Mouse (Mus musculus) liver, adult (tissue): ENCODE measurements around the gene Napa.

Experiments used
- GATA4 ChIP-seq: IDR thresholded peaks from 2 replicates; pipeline ENCODE4 v1.6.1; 2014; ENCODE audit warnings: mild to moderate bottlenecking, low read length; ENCODE audit not compliant: insufficient replicate concordance

Gene Napa

GRCm38 (mm10) chr7:16116418-16116817 lies 18.2 kb downstream of the Napa start:
- no peak for TF ChIP-seq GATA4

GRCm38 (mm10) chr7:16117100-16117499 lies 18.8 kb downstream of the Napa start:
- no peak for TF ChIP-seq GATA4

- TF ChIP-seq GATA4, result 0 out of 2 replicates have a peak, but pooled peaks have one; percentile 21
Observed at GRCm38 (mm10) chr7:16119569-16120261, 21.5 kb downstream of the Napa start, which contains the start of gene Kptn. Kptn (plus strand) TSS chr7:16119895.

DNA sequence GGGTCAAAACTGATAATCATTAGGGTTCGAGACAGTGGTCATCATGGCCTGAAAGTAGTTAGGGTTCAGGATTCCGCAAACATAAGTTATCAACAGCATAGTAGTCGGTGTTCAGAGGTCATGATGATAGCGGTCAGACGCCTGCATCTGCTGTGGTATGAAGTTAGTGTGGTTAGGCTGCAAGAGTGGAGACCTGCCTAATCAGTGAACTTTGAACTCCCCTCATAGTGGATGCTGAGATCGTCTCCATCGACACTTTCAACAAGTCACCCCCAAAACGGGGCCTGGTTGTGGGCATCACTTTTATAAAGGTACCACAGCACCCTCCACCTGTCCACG lies 22.0 kb downstream of the Napa start:
- no peak for TF ChIP-seq GATA4

DNA sequence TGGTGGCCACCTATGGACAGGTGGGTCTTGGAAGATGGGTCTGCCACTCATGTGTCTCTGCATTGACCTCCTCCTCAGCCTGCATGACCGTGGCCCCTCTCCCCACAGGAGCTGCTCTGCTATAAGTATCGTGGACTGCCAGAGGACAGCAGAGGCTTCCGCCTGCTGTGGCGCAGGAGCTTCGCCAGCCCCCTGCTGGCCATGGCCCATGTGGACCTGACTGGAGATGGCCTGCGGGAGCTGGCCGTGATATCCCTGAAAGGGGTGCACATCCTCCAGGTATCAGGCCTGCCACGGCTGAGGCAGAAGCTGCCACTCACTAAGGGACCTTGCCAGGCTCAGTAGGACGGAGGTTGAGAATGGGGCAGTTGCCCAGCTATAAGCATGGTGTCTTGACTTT lies 27.6 kb downstream of the Napa start:
- no peak for TF ChIP-seq GATA4

- TF ChIP-seq GATA4, result no peak
Observed at GRCm38 (mm10) chr7:16128344-16128743, 30.1 kb downstream of the Napa start.

- no peak for TF ChIP-seq GATA4
Observed at GRCm38 (mm10) chr7:16128899-16129298, 30.6 kb downstream of the Napa start.

- TF ChIP-seq GATA4, result no peak
Observed at GRCm38 (mm10) chr7:16129421-16129845, 31.2 kb downstream of the Napa start, which contains the start of gene Slc8a2. Slc8a2 (plus strand) TSS chr7:16129826.

DNA sequence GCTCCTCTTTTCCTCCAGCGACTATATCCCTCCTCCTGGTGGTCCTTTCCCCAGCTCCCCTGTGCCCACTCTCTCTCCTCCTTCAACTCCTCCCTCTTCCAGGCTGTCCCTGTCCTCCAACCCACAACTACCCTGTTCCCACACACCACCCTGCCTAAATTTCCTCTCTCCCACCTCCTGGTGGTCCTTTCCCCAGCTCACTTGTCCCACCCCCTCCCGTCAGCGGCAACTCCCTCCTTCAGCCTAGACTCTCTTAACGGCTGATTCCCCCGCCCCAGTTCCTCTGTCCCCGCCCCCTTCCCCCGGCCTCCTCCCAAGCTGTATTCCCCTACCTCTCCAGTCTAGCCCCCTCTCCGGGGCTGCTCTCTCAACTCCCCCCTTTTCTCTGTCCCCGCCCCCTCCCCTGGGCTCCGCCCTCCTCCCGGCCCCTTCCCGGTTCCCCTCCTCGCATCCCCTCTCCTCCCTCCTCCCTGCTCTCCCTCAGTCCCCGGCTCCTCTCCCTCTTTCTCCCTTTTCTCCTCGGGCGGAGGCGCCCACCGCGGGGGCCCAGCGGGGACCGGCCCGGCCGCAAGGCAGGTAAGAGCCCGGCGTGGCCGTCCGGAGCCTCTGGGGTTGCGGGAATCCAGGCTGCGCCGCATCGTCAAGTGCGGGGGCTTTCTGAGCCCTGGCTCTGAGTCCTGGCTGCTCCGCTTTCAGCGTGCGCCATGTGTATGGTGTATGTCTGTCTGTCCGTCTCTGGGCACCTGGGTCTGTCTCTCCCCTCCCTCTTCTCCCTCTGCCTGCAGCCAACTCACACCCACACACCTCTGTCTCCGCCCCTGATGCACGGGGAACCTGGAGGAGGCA lies 31.8 kb downstream of the Napa start:
- TF ChIP-seq GATA4, result no peak

GRCm38 (mm10) chr7:16130956-16131634 lies 32.8 kb downstream of the Napa start:
- TF ChIP-seq GATA4, result no peak

GRCm38 (mm10) chr7:16132161-16132581 lies 33.9 kb downstream of the Napa start:
- no peak for TF ChIP-seq GATA4

- TF ChIP-seq GATA4, result no peak
Observed at GRCm38 (mm10) chr7:16132926-16133325, 34.7 kb downstream of the Napa start.

- TF ChIP-seq GATA4, result no peak
Observed at GRCm38 (mm10) chr7:16133691-16134090, 35.4 kb downstream of the Napa start.

GRCm38 (mm10) chr7:16134951-16135392 lies 36.7 kb downstream of the Napa start:
- TF ChIP-seq GATA4, result no peak
